ENCODE assay signal across 20 mouse cellular contexts in genomic region chr8:69814881-69815280, GRCm38 (mm10).
"Had no signal": no experiment of that assay in that cellular context is flagged by ENCODE, and none has a peak within 500 bp of the region (broad histone marks: within the 10 kb centered on the region; RNA-seq: fewer than 3 reads in every experiment).

No protein-coding gene starts in this region.

- H3K27ac ChIP-seq: midbrain, embryonic 10.5 days; midbrain, embryonic 12.5 days; neural tube, embryonic 13.5 days; neural tube, embryonic 15.5 days; stomach, embryonic 15.5 days; stomach, postnatal 0 days had no signal

- H3K4me3 ChIP-seq: midbrain, embryonic 10.5 days; midbrain, embryonic 12.5 days; myocyte; neural tube, embryonic 13.5 days; neural tube, embryonic 15.5 days; stomach, embryonic 15.5 days had no signal

- H3K9ac ChIP-seq: lung, embryonic 14.5 days; midbrain, embryonic 12.5 days; neural tube, embryonic 13.5 days; neural tube, embryonic 15.5 days; stomach, embryonic 15.5 days had no signal

- H3K4me2 ChIP-seq: lung, embryonic 14.5 days; midbrain, embryonic 12.5 days; neural tube, embryonic 13.5 days; neural tube, embryonic 15.5 days; stomach, embryonic 15.5 days had no signal

- DNase-seq: lung, adult 18-20 months; lung, embryonic 14.5 days; lung, postnatal 10 days; lung, postnatal 4 days; midbrain, embryonic 14.5 days; retina, postnatal 1 day; right cerebral cortex, adult 18-20 months; right cerebral cortex, postnatal 25 days; right cerebral cortex, postnatal 4 days; thymus, adult 2 months; thymus, postnatal 25 days; thymus, postnatal 4 days had no signal

- ATAC-seq: midbrain, embryonic 16.5 days had no signal

- H3K4me1 ChIP-seq: stomach, embryonic 15.5 days had no signal

- H3K9me3 ChIP-seq: midbrain, embryonic 10.5 days; midbrain, embryonic 12.5 days; neural tube, embryonic 13.5 days; neural tube, embryonic 15.5 days; stomach, embryonic 15.5 days had no signal

- H3K27me3 ChIP-seq: neural tube, embryonic 13.5 days; neural tube, embryonic 15.5 days; stomach, embryonic 15.5 days had no signal
